Mouse (Mus musculus) cerebellum, adult 2 months (tissue): ENCODE data around the gene 9230102O04Rik. TPM values are rescaled to one million over a fixed set of nuclear protein-coding genes. Genes with fewer than 3 reads are reported as not detected.
A peak's percentile ranks its signal among the peaks of the same experiment; 100 is the strongest.

Experiments
- DNase-seq, 2 experiments: peaks; one replicate each; pipeline ENCODE4 v3.0.0; 2021
- H3K27ac ChIP-seq: fragments of 200-500 bp; 2 replicates; pipeline ENCODE4 v1.5.1; 2012; ENCODE audit warnings: low read length, control low read depth, inconsistent platforms; ENCODE audit not compliant: insufficient read depth
- H3K27me3 ChIP-seq: fragments of 200-500 bp; 2 replicates; pipeline ENCODE4 v1.6.1; 2012; ENCODE audit warnings: inconsistent platforms, mild to moderate bottlenecking, low read length, moderate library complexity; ENCODE audit not compliant: control insufficient read depth, insufficient read depth
- H3K4me1 ChIP-seq: fragments of 200-500 bp; 2 replicates; pipeline ENCODE4 v1.6.1; 2011; ENCODE audit warnings: low read length; ENCODE audit not compliant: control insufficient read depth, insufficient read depth
- H3K4me3 ChIP-seq: fragments of 200-500 bp; replicated peaks from 2 replicates; pipeline ENCODE3; 2011; ENCODE audit warnings: mild to moderate bottlenecking, low read depth, low read length, control low read depth; ENCODE audit not compliant: insufficient read depth
- CTCF ChIP-seq: fragments of 200-500 bp; IDR thresholded peaks from 2 replicates; pipeline ENCODE4 v1.5.1; 2011; ENCODE audit warnings: low read depth, mild to moderate bottlenecking, control low read depth, low read length, moderate library complexity, borderline replicate concordance; ENCODE audit not compliant: insufficient read depth
- POLR2A ChIP-seq: fragments of 200-500 bp; IDR thresholded peaks from 2 replicates; pipeline ENCODE4 v1.6.1; 2011; ENCODE audit warnings: low read length, control low read depth, borderline replicate concordance; ENCODE audit not compliant: insufficient read depth
- WGBS: fragments of 180-500 bp; shearing (Covaris S2); methylation state at CpG from one replicate; pipeline ENCODE4 v1.1.7; 2018; 5-methylcytosine and 5-hydroxymethylcytosine counted together
- polyA plus RNA-seq: library from polyadenylated mRNA; depleted of rRNA; stranded (reverse); fragments of >200 nt; gene quantifications from 2 replicates; pipeline ENCODE4 v1.2.3, GENCODE M21; 2012

9230102O04Rik gene
- polyA plus RNA-seq, 1 experiment = not detected

- peaks cover 27% of the 10 kb centered on the region for H3K27me3 ChIP-seq
- no peaks in the 10 kb centered on the region; the same call in 1 of the 2 replicates for H3K4me1 ChIP-seq
- 2% methylated on average over 29 of the region's 33 CpGs for WGBS
- no peak for TF ChIP-seq CTCF
- no peak for TF ChIP-seq POLR2A
- no peak overlapping the region for H3K27ac ChIP-seq
- no peak for DNase-seq
- H3K4me3 ChIP-seq = peak overlapping the region; percentile 0
These were observed 10.7 kb downstream of the 9230102O04Rik start for GRCm38 (mm10) chr2:9878564-9879081.

GRCm38 (mm10) chr2:9877966-9878563 is 11.3 kb downstream of the 9230102O04Rik start:
- Histone ChIP-seq H3K4me3 (no peak overlapping the region), H3K27me3 (peaks cover 23% of the 10 kb centered on the region), H3K27ac (no peak overlapping the region), H3K4me1 (no peaks in the 10 kb centered on the region; the same call in 1 of the 2 replicates)
- DNase-seq = no peak
- TF ChIP-seq POLR2A = no peak
- 3% methylated on average over 19 of the region's 19 CpGs for WGBS

GRCm38 (mm10) chr2:9877326-9877690 is 12.0 kb downstream of the 9230102O04Rik start:
- WGBS = 2% methylated on average over 35 of the region's 35 CpGs
- H3K4me3 ChIP-seq = no peak overlapping the region
- H3K4me1 ChIP-seq = no peaks in the 10 kb centered on the region; the same call in 1 of the 2 replicates
- no peak overlapping the region for H3K27ac ChIP-seq
- peaks cover 16% of the 10 kb centered on the region for H3K27me3 ChIP-seq
- TF ChIP-seq POLR2A (no peak), CTCF (no peak)
- peak in 1 of 2 experiments; percentile 34 for DNase-seq

- no peaks in the 10 kb centered on the region; the same call in 1 of the 2 replicates for H3K4me1 ChIP-seq
- H3K27me3 ChIP-seq = peaks cover 12% of the 10 kb centered on the region; the same call in 1 of the 2 replicates
- DNase-seq = no peak
- H3K27ac ChIP-seq = no peak overlapping the region
- H3K4me3 ChIP-seq = no peak overlapping the region
- whole genome bisulfite sequencing = 26% methylated on average over 31 of the region's 31 CpGs
- TF ChIP-seq POLR2A (no peak), CTCF (no peak)
These were observed 12.6 kb downstream of the 9230102O04Rik start for GRCm38 (mm10) chr2:9876621-9877325.

DNA sequence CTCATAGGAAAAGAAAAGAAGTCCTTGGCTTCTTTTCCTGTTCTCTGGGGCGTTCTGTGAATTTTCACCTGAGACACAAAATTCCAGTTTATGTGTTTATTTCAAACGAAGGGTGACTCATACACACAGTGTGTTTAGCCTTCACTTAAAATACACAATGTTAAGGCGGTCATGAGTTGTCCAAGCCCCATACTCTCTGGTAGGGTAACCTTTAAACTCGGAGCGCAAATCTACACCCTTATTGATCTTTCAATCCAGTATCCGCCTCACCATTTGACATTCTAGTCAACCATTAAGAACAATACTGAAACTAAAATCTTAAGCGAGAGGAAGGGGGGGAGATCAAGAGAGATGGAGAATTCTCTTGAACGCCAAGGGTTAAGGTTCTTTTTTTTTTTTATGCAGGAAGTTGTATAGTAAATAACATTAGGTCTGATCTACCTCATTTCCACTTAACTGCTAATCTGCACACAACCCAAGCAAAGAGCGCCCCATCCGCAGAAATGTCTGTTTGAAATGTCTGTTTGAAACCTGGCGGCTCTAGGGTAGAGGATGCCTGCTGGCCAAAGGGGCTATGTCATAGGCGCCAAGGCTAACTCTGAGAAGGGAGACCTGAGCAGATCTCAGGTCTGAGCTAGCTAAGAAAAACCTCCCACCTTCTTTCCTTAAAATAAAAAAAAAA is 13.5 kb downstream of the 9230102O04Rik start:
- Histone ChIP-seq H3K4me3 (no peak overlapping the region), H3K27me3 (peaks cover 8% of the 10 kb centered on the region; the same call in 1 of the 2 replicates), H3K27ac (no peak overlapping the region), H3K4me1 (no peaks in the 10 kb centered on the region; the same call in 1 of the 2 replicates)
- no peak for DNase-seq
- TF ChIP-seq CTCF = no peak
- TF ChIP-seq POLR2A = no peak
- WGBS = 76% methylated on average over 12 of the region's 12 CpGs

DNA sequence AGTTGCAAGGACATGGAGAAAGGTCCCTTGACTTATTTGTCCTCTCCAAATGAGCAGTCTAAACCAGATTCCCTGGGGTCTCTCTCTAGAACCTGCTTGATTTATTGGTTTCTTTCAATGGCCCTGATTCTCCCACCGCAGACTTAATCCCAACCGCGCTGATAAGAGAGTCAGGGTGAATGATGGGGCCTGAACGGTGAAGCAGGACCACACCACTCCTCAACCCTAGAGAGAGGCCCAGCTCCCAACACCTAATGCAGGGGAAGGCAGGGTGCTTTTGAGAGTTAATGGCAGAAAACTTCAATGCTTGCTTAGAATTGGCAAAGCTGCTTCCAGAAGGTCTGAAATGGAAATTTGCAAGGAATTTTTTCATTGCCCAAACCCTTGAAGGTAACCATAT is 14.1 kb downstream of the 9230102O04Rik start:
- DNase-seq = no peak
- H3K27me3 ChIP-seq = peaks cover 7% of the 10 kb centered on the region; the same call in 1 of the 2 replicates
- H3K27ac ChIP-seq = no peak overlapping the region
- no peak for TF ChIP-seq CTCF
- TF ChIP-seq POLR2A = no peak
- H3K4me1 ChIP-seq = no peaks in the 10 kb centered on the region; the same call in 1 of the 2 replicates
- 57% methylated on average over 4 of the region's 4 CpGs for WGBS
- H3K4me3 ChIP-seq = no peak overlapping the region

DNA sequence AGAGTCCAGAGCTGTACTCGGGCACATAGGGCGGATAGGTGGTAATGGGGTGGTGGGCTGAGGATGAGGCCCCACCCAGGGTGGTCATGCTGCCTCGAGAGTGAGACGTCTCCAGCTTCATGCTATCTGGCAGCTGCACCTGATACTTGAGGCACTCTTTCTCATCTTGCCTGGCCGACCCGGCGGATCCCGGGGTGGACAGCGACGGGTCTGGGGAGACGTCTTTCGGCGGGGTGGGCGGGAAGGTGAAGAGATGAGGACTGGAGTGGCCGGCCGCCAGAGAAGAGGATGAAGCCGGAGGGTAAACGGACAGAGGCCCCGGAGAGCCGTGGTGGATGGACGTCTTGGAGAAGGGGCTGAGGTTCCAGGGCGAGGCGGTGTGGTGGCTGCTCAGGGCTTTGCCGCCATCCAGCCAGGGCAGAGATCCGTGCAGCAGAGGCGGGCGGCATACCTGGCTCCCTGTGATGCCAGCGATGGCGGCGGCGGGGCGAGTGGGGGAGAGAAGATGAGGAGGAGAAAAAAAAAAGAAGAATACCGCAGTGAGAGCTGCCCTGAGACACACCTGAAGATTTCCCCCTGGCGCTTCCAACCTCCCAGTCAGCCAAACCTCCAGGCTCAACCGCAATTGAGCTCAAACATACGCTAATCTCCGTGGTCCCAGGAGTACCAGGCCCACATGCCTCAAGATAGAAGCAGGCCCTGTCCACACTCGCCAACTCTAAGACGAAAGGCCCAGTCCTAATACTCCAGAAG is 14.7 kb downstream of the 9230102O04Rik start:
- H3K4me1 ChIP-seq = no peaks in the 10 kb centered on the region; the same call in 1 of the 2 replicates
- no peak for DNase-seq
- no peak overlapping the region for H3K27ac ChIP-seq
- no peak for TF ChIP-seq POLR2A
- no peak for TF ChIP-seq CTCF
- H3K27me3 ChIP-seq = peaks cover 7% of the 10 kb centered on the region; the same call in 1 of the 2 replicates
- H3K4me3 ChIP-seq = no peak overlapping the region
- WGBS = 22% methylated on average over 38 of the region's 39 CpGs
